Mouse (Mus musculus) thymus, adult 2 months (tissue): Measurements from ENCODE around the gene Atad1.

ENCODE experiments used
- CTCF ChIP-seq: fragments of 200-500 bp; IDR thresholded peaks from 2 replicates; pipeline ENCODE4 v1.5.1; 2012; ENCODE audit warnings: mild to moderate bottlenecking, control low read depth, low read length, moderate library complexity, borderline replicate concordance; ENCODE audit not compliant: control insufficient read depth, poor library complexity, insufficient read depth; ENCODE audit errors: extremely low read depth
- POLR2A ChIP-seq: fragments of 200-500 bp; IDR thresholded peaks from 2 replicates; pipeline ENCODE4 v1.6.1; 2012; ENCODE audit warnings: mild to moderate bottlenecking, low read length, control low read depth, moderate library complexity; ENCODE audit not compliant: control insufficient read depth, poor library complexity, insufficient read depth; ENCODE audit errors: extremely low read depth

DNA sequence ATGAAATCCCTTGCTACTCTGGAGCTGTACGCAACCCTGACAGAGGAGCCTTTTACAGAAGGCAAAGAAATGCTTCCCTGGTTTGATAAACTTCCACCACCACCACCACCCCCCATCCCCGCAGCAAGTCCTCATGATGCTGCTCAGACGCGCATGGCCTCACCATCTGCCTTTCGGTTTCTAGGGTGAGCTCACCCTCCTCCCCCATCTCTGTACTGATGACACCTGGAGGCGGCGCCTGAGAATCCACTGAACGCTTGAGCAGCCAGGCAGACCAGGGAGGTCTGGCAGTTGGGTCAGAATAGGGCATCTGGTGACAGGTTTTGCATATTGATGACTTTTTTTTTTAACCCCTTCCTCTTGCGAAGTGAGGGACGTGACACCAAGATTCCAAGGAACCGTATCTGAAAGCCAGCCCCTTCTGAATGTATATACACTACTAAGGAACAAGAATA is 27.0 kb downstream of the Atad1 start:
- TF ChIP-seq POLR2A (no peak; the same call in 1 of the 2 replicates), CTCF (no peak)
